Mouse (Mus musculus) limb, embryonic 14.5 days (tissue): ENCODE data around the gene Urah. TPM values are rescaled to one million over a fixed set of nuclear protein-coding genes. Genes with fewer than 3 reads are reported as not detected.

Experiments used
- ATAC-seq: fragments of 200-750 bp; cut with Nextera tagmentation; 2 replicates; pipeline ENCODE4 v1.8.0; 2017; ENCODE audit warnings: low read depth, moderate number of reproducible peaks, moderate TSS enrichment; ENCODE audit not compliant: low FRiP score
- DNase-seq: peaks from one replicate; pipeline ENCODE4 v3.0.0-alpha.2; 2015; ENCODE audit warnings: low spot score
- H3K27ac ChIP-seq: fragments of 300-500 bp; sonication (generic); replicated peaks from 2 replicates; pipeline ENCODE4 v1.5.1; 2014; ENCODE audit warnings: low read depth, mild to moderate bottlenecking, low read length, moderate library complexity, mixed read lengths
- H3K27me3 ChIP-seq: fragments of 300-500 bp; sonication (generic); 2 replicates; pipeline ENCODE4 v1.6.1; 2014; ENCODE audit warnings: low read length, mixed read lengths; ENCODE audit not compliant: control insufficient read depth, insufficient read depth
- H3K36me3 ChIP-seq: fragments of 300-500 bp; sonication (generic); 2 replicates; pipeline ENCODE4 v1.6.1; 2014; ENCODE audit warnings: mild to moderate bottlenecking, low read length, moderate library complexity, mixed read lengths; ENCODE audit not compliant: control insufficient read depth, insufficient read depth
- H3K4me1 ChIP-seq: fragments of 300-500 bp; sonication (generic); 2 replicates; pipeline ENCODE4 v1.6.1; 2014; ENCODE audit warnings: antibody characterized with exemption, low read length, mixed read lengths; ENCODE audit not compliant: control insufficient read depth, insufficient read depth
- H3K4me2 ChIP-seq: fragments of 300-500 bp; sonication (generic); replicated peaks from 2 replicates; pipeline ENCODE4 v1.6.1; 2014; ENCODE audit warnings: low read depth, mild to moderate bottlenecking, low read length, moderate library complexity; ENCODE audit not compliant: severe bottlenecking
- H3K4me3 ChIP-seq: fragments of 300-500 bp; sonication (generic); replicated peaks from 2 replicates; pipeline ENCODE4 v1.5.1; 2014; ENCODE audit warnings: low read length
- H3K9ac ChIP-seq: fragments of 300-500 bp; sonication (generic); 2 replicates; pipeline ENCODE4 v1.6.1; 2014; ENCODE audit warnings: mild to moderate bottlenecking, low read depth, low read length, moderate library complexity; ENCODE audit not compliant: severe bottlenecking
- H3K9me3 ChIP-seq: fragments of 300-500 bp; sonication (generic); 2 replicates; pipeline ENCODE4 v1.6.1; 2016; ENCODE audit warnings: low read length; ENCODE audit not compliant: control insufficient read depth
- POLR2A ChIP-seq: fragments of 200-500 bp; IDR thresholded peaks from 2 replicates; pipeline ENCODE4 v1.8.0; 2012; ENCODE audit warnings: inconsistent platforms, mild to moderate bottlenecking, moderate library complexity, borderline replicate concordance; ENCODE audit not compliant: insufficient read depth, insufficient read length; ENCODE audit errors: extremely low read depth
- WGBS: fragments of 180-500 bp; shearing (Covaris S2); extraction: QIAGEN DNeasy Blood & Tissue Kit; methylation state at CpG from one replicate; pipeline ENCODE4 v1.1.7; 2014; 5-methylcytosine and 5-hydroxymethylcytosine counted together
- polyA plus RNA-seq, 2 experiments: library from polyadenylated mRNA; depleted of rRNA in 1 of 2; stranded (reverse) in 1 of 2; unstranded in 1 of 2; fragments of >200 nt; fragmentation: Nextera tagmentation in 1 of 2; extraction: Ambion mirVana in 1 of 2; gene quantifications; 2 replicates each; pipeline versions ENCODE4 v1.2.1 to v1.2.3; 2012 to 2014

Urah gene
- polyA plus RNA-seq, 2 experiments: 2.5 to 9.0 TPM

DNA sequence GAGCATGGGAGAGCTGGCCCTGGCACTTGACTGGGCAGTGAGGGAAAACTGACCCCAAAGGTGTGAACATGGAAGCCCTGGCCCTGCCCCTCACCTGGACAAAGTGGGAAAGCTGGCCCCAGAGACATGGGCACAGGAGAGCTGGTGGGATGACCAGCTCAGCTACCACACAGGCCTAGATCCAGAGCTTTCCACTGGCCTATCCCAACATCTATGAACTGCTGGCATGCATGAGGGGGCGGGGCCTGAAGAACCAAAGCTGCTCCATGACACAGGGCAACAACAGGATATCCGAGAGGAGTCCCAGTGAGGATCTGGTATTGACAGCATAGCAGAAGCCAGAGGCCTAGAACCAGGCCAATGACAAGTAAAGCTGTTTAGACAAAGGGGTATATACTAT, 36.6 kb upstream of the Urah start:
- no peak for ATAC-seq
- H3K36me3 ChIP-seq: no peaks in the 10 kb centered on the region
- no peaks in the 10 kb centered on the region for H3K27me3 ChIP-seq
- no peak overlapping the region for H3K9ac ChIP-seq
- no peak for TF ChIP-seq POLR2A
- 69% methylated on average over 2 of the region's 2 CpGs for WGBS
- no peaks in the 10 kb centered on the region for H3K4me1 ChIP-seq
- no peaks in the 10 kb centered on the region for H3K9me3 ChIP-seq
- H3K27ac ChIP-seq: no peak overlapping the region
- H3K4me2 ChIP-seq: no peak overlapping the region
- DNase-seq: no peak
- no peak overlapping the region for H3K4me3 ChIP-seq

GRCm38 (mm10) chr7:140802629-140803028, 32.2 kb upstream of the Urah start:
- Histone ChIP-seq H3K9me3 (no peaks in the 10 kb centered on the region), H3K36me3 (no peaks in the 10 kb centered on the region), H3K4me3 (no peak overlapping the region), H3K27ac (no peak overlapping the region), H3K27me3 (no peaks in the 10 kb centered on the region), H3K4me2 (no peak overlapping the region), H3K9ac (no peak overlapping the region), H3K4me1 (no peaks in the 10 kb centered on the region)
- ATAC-seq (no peak), DNase-seq (no peak)
- TF ChIP-seq POLR2A: no peak
- 35% methylated on average over 6 of the region's 6 CpGs for WGBS

- Histone ChIP-seq H3K27me3 (no peaks in the 10 kb centered on the region), H3K9ac (no peak overlapping the region), H3K4me2 (no peak overlapping the region), H3K4me3 (no peak overlapping the region), H3K27ac (no peak overlapping the region), H3K9me3 (no peaks in the 10 kb centered on the region), H3K36me3 (no peaks in the 10 kb centered on the region), H3K4me1 (no peaks in the 10 kb centered on the region)
- TF ChIP-seq POLR2A: no peak
- WGBS: 10% methylated on average over 1 of the region's 1 CpGs
- no peak for ATAC-seq
- no peak for DNase-seq
Measured at GRCm38 (mm10) chr7:140805704-140806103, 29.1 kb upstream of the Urah start.

DNA sequence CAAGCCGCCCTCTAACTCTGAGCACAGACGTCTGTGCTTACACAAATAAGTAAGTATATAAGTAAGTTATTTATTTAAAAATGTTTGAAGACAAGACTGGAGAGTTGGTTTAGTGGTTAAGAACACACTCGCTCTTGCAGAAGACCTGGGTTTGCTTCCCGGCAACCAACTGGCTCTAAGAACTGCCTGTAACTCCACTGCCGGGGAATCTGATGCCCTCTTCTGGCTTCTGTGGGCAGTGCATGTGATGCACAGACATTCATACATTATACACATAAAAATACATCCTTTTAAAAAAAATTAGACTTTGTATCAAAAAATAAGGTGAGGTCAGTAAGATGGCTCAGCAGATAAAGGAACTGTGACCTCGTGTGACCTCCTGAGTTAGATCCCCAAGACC, 24.3 kb upstream of the Urah start:
- DNase-seq (no peak), ATAC-seq (no peak)
- Histone ChIP-seq H3K27me3 (no peaks in the 10 kb centered on the region), H3K9me3 (no peaks in the 10 kb centered on the region), H3K4me1 (no peaks in the 10 kb centered on the region), H3K4me3 (no peak overlapping the region), H3K36me3 (peaks cover 4% of the 10 kb centered on the region; the same call in 1 of the 2 replicates), H3K27ac (no peak overlapping the region), H3K4me2 (no peak overlapping the region), H3K9ac (no peak overlapping the region)
- no peak for TF ChIP-seq POLR2A
- WGBS: 92% methylated on average over 6 of the region's 6 CpGs

DNA sequence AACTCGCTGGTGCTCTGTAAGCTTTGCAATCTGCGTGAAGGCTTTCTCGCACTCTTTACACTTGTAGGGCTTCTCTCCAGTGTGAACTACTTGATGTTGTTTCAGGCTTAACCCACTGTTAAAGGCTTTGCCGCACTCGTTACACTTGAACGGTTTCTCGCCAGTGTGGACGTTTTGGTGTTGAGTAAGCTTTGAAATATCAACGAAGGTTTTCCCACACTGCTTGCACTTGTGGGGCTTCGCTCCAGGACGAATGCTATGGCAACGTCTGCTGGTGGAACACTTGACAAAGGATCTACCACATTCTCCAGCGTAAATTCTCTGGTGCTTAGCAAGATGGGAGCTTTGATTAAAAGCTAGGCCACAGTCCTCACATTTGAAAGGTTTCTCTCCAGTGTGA, 23.1 kb upstream of the Urah start:
- Histone ChIP-seq H3K4me1 (no peaks in the 10 kb centered on the region), H3K27ac (no peak overlapping the region), H3K27me3 (no peaks in the 10 kb centered on the region), H3K9ac (no peak overlapping the region), H3K4me3 (no peak overlapping the region), H3K4me2 (no peak overlapping the region), H3K9me3 (no peaks in the 10 kb centered on the region), H3K36me3 (peaks cover 4% of the 10 kb centered on the region; the same call in 1 of the 2 replicates)
- no peak for TF ChIP-seq POLR2A
- WGBS: 87% methylated on average over 13 of the region's 13 CpGs
- DNase-seq: no peak
- no peak for ATAC-seq

- 92% methylated on average over 12 of the region's 12 CpGs for WGBS
- Histone ChIP-seq H3K36me3 (peaks cover 6% of the 10 kb centered on the region; the same call in 1 of the 2 replicates), H3K4me2 (no peak overlapping the region), H3K27me3 (no peaks in the 10 kb centered on the region), H3K4me3 (no peak overlapping the region), H3K9me3 (no peaks in the 10 kb centered on the region), H3K9ac (no peak overlapping the region), H3K4me1 (no peaks in the 10 kb centered on the region), H3K27ac (no peak overlapping the region)
- DNase-seq (no peak), ATAC-seq (no peak)
- TF ChIP-seq POLR2A: no peak
Measured at GRCm38 (mm10) chr7:140812850-140813249, 22.0 kb upstream of the Urah start.
